Mouse (Mus musculus) cortical plate, adult 2 months (tissue): ENCODE data around the gene 4933427D14Rik.

Experiments used
- CTCF ChIP-seq: fragments of 200-500 bp; IDR thresholded peaks from 2 replicates; pipeline ENCODE4 v1.5.1; 2011; ENCODE audit warnings: mild to moderate bottlenecking, control low read depth, low read length; ENCODE audit not compliant: insufficient read depth; ENCODE audit errors: extremely low read depth
- POLR2A ChIP-seq: fragments of 200-500 bp; IDR thresholded peaks from 2 replicates; pipeline ENCODE4 v1.6.1; 2011; ENCODE audit warnings: mild to moderate bottlenecking, low read length, control low read depth; ENCODE audit not compliant: insufficient read depth; ENCODE audit errors: extremely low read depth

GRCm38 (mm10) chr11:72203440-72203839 is 3.8 kb downstream of the 4933427D14Rik start:
- TF ChIP-seq CTCF = no peak
- no peak for TF ChIP-seq POLR2A
